Mouse (Mus musculus) intestine, embryonic 16.5 days (tissue): ENCODE results near the gene Raver2. TPM values are rescaled to one million over a fixed set of nuclear protein-coding genes. Genes with fewer than 3 reads are reported as not detected.
A peak's percentile ranks its signal among the peaks of the same experiment; 100 is the strongest.

Source experiments
- ATAC-seq: fragments of 200-750 bp; cut with Nextera tagmentation; 2 replicates; pipeline ENCODE4 v1.8.0; 2017; ENCODE audit warnings: moderate TSS enrichment, moderate library complexity
- H3K27ac ChIP-seq: fragments of 300-500 bp; sonication (generic); 2 replicates; pipeline ENCODE4 v1.5.1; 2014; ENCODE audit warnings: mild to moderate bottlenecking, low read length
- H3K27me3 ChIP-seq: fragments of 300-500 bp; sonication (generic); replicated peaks from 2 replicates; pipeline ENCODE4 v1.6.1; 2014; ENCODE audit warnings: low read length, control low read depth, mixed read lengths; ENCODE audit not compliant: control insufficient read depth, insufficient read depth
- H3K36me3 ChIP-seq: fragments of 300-500 bp; sonication (generic); 2 replicates; pipeline ENCODE4 v1.6.1; 2014; ENCODE audit warnings: low read length, control low read depth; ENCODE audit not compliant: control insufficient read depth, insufficient read depth
- H3K4me1 ChIP-seq: fragments of 300-500 bp; sonication (generic); 2 replicates; pipeline ENCODE4 v1.6.1; 2014; ENCODE audit warnings: low read length, control low read depth, mixed read lengths; ENCODE audit not compliant: control insufficient read depth, insufficient read depth
- H3K4me2 ChIP-seq: fragments of 300-500 bp; sonication (generic); 2 replicates; pipeline ENCODE4 v1.6.1; 2014; ENCODE audit warnings: low read depth, low read length, control low read depth
- H3K4me3 ChIP-seq: fragments of 300-500 bp; sonication (generic); 2 replicates; pipeline ENCODE4 v1.5.1; 2014; ENCODE audit warnings: mild to moderate bottlenecking, low read length
- H3K9ac ChIP-seq: fragments of 300-500 bp; sonication (generic); 2 replicates; pipeline ENCODE4 v1.6.1; 2014; ENCODE audit warnings: low read depth, low read length
- H3K9me3 ChIP-seq: fragments of 300-500 bp; sonication (generic); 2 replicates; pipeline ENCODE4 v1.6.1; 2016; ENCODE audit warnings: low read length, control low read depth; ENCODE audit not compliant: control insufficient read depth
- WGBS: fragments of 180-500 bp; shearing (Covaris S2); extraction: QIAGEN DNeasy Blood & Tissue Kit; methylation state at CpG from one replicate; pipeline ENCODE4 v1.1.7; 2014; 5-methylcytosine and 5-hydroxymethylcytosine counted together
- polyA plus RNA-seq: library from polyadenylated mRNA; unstranded; fragments of >200 nt; fragmentation: Nextera tagmentation; extraction: Ambion mirVana; gene quantifications from 2 replicates; pipeline ENCODE4 v1.2.1, GENCODE M21; 2015

Raver2 gene
- polyA plus RNA-seq, result 4.6 and 5.3 TPM in 2 replicates

- H3K4me2 ChIP-seq, result peak within 1 kb of the TSS; percentile 86
- no peaks in the 10 kb centered on the region for H3K9me3 ChIP-seq
- WGBS, result 2% methylated on average over 43 of the region's 54 CpGs
- H3K27ac ChIP-seq, result peak within 1 kb of the TSS; percentile 15; the same call in 1 of the 2 replicates
- no peaks in the 10 kb centered on the region for H3K4me1 ChIP-seq
- H3K4me3 ChIP-seq, result peak within 1 kb of the TSS; percentile 69
- H3K9ac ChIP-seq, result peak within 1 kb of the TSS; percentile 80
- ATAC-seq, result peak; percentile 84
- no peaks in the 10 kb centered on the region for H3K36me3 ChIP-seq
- no peaks in the 10 kb centered on the region for H3K27me3 ChIP-seq
Observed at GRCm38 (mm10) chr4:101068786-101069153, at the start of gene Raver2. TSS of gene Raver2 (plus strand) at chr4:101068983.

- no peak for ATAC-seq
- no peaks in the 10 kb centered on the region for H3K27me3 ChIP-seq
- no peak within 1 kb of the TSS for H3K9ac ChIP-seq
- H3K36me3 ChIP-seq, result no peaks in the 10 kb centered on the region
- no peaks in the 10 kb centered on the region for H3K4me1 ChIP-seq
- 77% methylated on average over 4 of the region's 4 CpGs for WGBS
- H3K27ac ChIP-seq, result no peak within 1 kb of the TSS
- H3K4me2 ChIP-seq, result no peak within 1 kb of the TSS
- H3K9me3 ChIP-seq, result no peaks in the 10 kb centered on the region; the same call in 1 of the 2 replicates
- H3K4me3 ChIP-seq, result no peak within 1 kb of the TSS
Observed at GRCm38 (mm10) chr4:101020596-101020995, 48.2 kb upstream of the Raver2 start, which contains the start of gene Gm10577. TSS of gene Gm10577 (minus strand) at chr4:101020696.

GRCm38 (mm10) chr4:101026566-101026965, 42.2 kb upstream of the Raver2 start:
- Histone ChIP-seq H3K36me3 (no peaks in the 10 kb centered on the region), H3K4me1 (no peaks in the 10 kb centered on the region), H3K27me3 (no peaks in the 10 kb centered on the region), H3K9ac (no peak overlapping the region), H3K4me2 (no peak overlapping the region), H3K9me3 (no peaks in the 10 kb centered on the region; the same call in 1 of the 2 replicates), H3K27ac (no peak overlapping the region), H3K4me3 (no peak overlapping the region)
- WGBS, result 79% methylated on average over 5 of the region's 5 CpGs
- no peak for ATAC-seq

- Histone ChIP-seq H3K27ac (no peak overlapping the region), H3K4me3 (no peak overlapping the region), H3K4me1 (no peaks in the 10 kb centered on the region), H3K9me3 (no peaks in the 10 kb centered on the region; the same call in 1 of the 2 replicates), H3K36me3 (no peaks in the 10 kb centered on the region), H3K27me3 (no peaks in the 10 kb centered on the region), H3K9ac (no peak overlapping the region), H3K4me2 (no peak overlapping the region)
- WGBS, result 64% methylated on average over 2 of the region's 2 CpGs
- ATAC-seq, result no peak
Observed at GRCm38 (mm10) chr4:101026995-101027394, 41.8 kb upstream of the Raver2 start.

GRCm38 (mm10) chr4:101027852-101028411, 40.9 kb upstream of the Raver2 start:
- no peak overlapping the region for H3K27ac ChIP-seq
- no peak overlapping the region for H3K4me3 ChIP-seq
- no peak overlapping the region for H3K9ac ChIP-seq
- H3K9me3 ChIP-seq, result no peaks in the 10 kb centered on the region; the same call in 1 of the 2 replicates
- no peaks in the 10 kb centered on the region for H3K4me1 ChIP-seq
- WGBS, result 86% methylated on average over 9 of the region's 9 CpGs
- no peak for ATAC-seq
- H3K27me3 ChIP-seq, result no peaks in the 10 kb centered on the region
- H3K4me2 ChIP-seq, result no peak overlapping the region
- no peaks in the 10 kb centered on the region for H3K36me3 ChIP-seq

GRCm38 (mm10) chr4:101033047-101033446, 35.7 kb upstream of the Raver2 start:
- Histone ChIP-seq H3K9ac (no peak overlapping the region), H3K36me3 (no peaks in the 10 kb centered on the region), H3K4me2 (no peak overlapping the region), H3K27me3 (no peaks in the 10 kb centered on the region), H3K27ac (no peak overlapping the region), H3K4me3 (no peak overlapping the region), H3K4me1 (no peaks in the 10 kb centered on the region), H3K9me3 (no peaks in the 10 kb centered on the region)
- ATAC-seq, result no peak
- 74% methylated on average over 3 of the region's 3 CpGs for WGBS

GRCm38 (mm10) chr4:101035131-101035530, 33.7 kb upstream of the Raver2 start:
- ATAC-seq, result no peak
- H3K9me3 ChIP-seq, result no peaks in the 10 kb centered on the region
- H3K36me3 ChIP-seq, result no peaks in the 10 kb centered on the region
- H3K4me2 ChIP-seq, result no peak overlapping the region
- no peak overlapping the region for H3K9ac ChIP-seq
- no peaks in the 10 kb centered on the region for H3K4me1 ChIP-seq
- H3K4me3 ChIP-seq, result no peak overlapping the region
- WGBS, result 69% methylated on average over 5 of the region's 5 CpGs
- H3K27ac ChIP-seq, result no peak overlapping the region
- no peaks in the 10 kb centered on the region for H3K27me3 ChIP-seq

GRCm38 (mm10) chr4:101037156-101037555, 31.6 kb upstream of the Raver2 start:
- H3K27ac ChIP-seq, result no peak overlapping the region
- no peak overlapping the region for H3K4me3 ChIP-seq
- no peaks in the 10 kb centered on the region for H3K4me1 ChIP-seq
- H3K9me3 ChIP-seq, result no peaks in the 10 kb centered on the region
- no peaks in the 10 kb centered on the region for H3K36me3 ChIP-seq
- 70% methylated on average over 7 of the region's 7 CpGs for WGBS
- no peak overlapping the region for H3K9ac ChIP-seq
- no peak for ATAC-seq
- no peaks in the 10 kb centered on the region for H3K27me3 ChIP-seq
- H3K4me2 ChIP-seq, result no peak overlapping the region

GRCm38 (mm10) chr4:101043691-101044090, 25.1 kb upstream of the Raver2 start:
- Histone ChIP-seq H3K27ac (no peak overlapping the region), H3K4me2 (no peak overlapping the region), H3K9ac (no peak overlapping the region), H3K4me3 (no peak overlapping the region), H3K27me3 (no peaks in the 10 kb centered on the region), H3K36me3 (no peaks in the 10 kb centered on the region), H3K4me1 (no peaks in the 10 kb centered on the region), H3K9me3 (no peaks in the 10 kb centered on the region)
- no peak for ATAC-seq
- WGBS, result 69% methylated on average over 2 of the region's 2 CpGs

GRCm38 (mm10) chr4:101044149-101044548, 24.6 kb upstream of the Raver2 start:
- Histone ChIP-seq H3K36me3 (no peaks in the 10 kb centered on the region), H3K9me3 (no peaks in the 10 kb centered on the region), H3K4me1 (no peaks in the 10 kb centered on the region), H3K27me3 (no peaks in the 10 kb centered on the region), H3K9ac (no peak overlapping the region), H3K27ac (no peak overlapping the region), H3K4me3 (no peak overlapping the region), H3K4me2 (no peak overlapping the region)
- ATAC-seq, result no peak
